Mouse (Mus musculus): ENCODE data around the gene Nol4l.

Nol4l gene

DNA sequence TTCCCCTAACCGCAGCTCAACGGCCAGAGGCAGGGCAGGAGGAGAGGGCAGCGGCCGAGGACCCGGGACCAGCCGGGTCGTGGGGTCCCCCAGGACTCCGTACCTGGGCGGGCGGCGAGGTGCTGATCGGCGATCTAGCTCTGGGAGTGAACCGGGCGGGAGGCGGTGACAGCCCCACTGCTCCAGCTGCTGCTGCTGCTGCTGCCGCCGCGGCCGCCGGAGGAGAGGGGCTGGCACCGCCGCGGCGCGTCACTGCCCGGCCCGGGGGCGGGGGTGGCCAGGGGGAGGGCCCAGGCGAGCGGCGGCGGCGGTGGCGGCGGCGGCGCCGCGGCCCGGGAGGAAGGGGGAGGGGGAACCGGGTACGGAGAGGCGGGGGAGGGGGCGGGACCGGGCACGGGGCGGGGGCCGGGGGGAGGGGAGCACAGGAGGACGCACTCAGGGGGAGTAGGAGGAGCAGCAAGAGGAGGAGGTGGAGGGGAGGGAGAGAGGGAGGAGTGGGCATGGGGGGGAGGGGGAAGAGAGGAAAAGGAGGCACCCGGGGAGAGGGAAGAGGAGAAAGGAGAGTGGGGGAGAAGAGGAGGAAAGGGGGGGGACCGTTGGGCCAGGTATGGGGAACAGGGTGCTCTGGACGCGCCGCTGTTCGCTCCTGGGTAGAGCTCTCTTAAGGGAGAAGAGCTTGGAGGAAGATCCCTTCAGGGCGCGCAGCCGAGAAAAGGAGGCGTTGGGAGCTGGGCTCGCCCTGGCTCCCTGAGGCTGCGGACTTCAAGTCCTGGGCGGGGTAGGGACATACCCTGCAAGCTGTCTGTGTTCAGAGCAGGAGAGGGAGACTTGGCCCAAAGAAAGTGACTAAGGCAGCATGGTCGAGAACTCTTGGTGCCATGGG is 85.3 kb downstream of the Nol4l start:
- DNase-seq (ENCODE audit: low read depth, low spot score), result no peak

GRCm38 (mm10) chr2:153443434-153444240 is 86.1 kb downstream of the Nol4l start:
- DNase-seq (ENCODE audit: low read depth, low spot score), result no peak

DNA sequence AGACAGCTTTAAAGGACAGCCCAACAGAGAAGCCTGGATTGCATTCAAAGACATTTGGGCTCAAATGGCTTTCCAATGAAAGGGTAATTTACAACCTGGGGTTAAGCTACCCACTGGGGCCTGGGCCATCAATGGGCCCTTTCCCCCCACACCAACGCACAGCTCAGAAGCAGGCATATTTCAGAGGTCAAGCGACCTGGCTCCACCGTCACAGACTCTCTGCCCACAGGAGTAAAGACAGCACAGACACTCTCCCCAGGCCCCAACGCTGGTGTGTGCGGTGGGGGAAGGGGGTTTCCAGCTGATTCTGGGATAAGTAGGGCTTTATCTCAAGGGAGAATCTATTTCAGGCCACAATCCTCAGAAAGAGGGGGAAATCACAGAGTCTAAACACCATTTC is 87.1 kb downstream of the Nol4l start:
- no peak for DNase-seq (ENCODE audit: low read depth, low spot score)

GRCm38 (mm10) chr2:153441228-153441627 is 88.5 kb downstream of the Nol4l start:
- no peak for DNase-seq (ENCODE audit: low read depth, low spot score)

- DNase-seq (ENCODE audit: low read depth, low spot score), result no peak
Measured at GRCm38 (mm10) chr2:153440755-153441154, 89.0 kb downstream of the Nol4l start.

DNA sequence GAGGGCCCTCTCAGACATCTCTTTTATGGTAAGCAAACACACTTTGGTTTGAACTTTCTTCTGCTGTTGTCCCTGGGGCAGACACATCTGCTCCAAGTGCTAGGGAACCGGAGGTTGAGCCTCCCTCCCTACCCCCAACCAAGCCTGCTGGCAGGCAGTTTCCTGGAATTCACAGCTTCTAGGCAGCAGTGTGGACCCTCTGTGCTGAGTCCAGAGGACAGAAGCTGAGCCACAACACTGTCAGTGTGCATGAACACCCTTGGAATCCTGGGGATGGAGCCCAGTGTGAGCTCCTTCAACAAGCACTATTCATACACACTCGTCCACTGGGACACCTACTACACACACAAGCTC is 92.5 kb downstream of the Nol4l start:
- no peak for DNase-seq (ENCODE audit: low read depth, low spot score)

DNA sequence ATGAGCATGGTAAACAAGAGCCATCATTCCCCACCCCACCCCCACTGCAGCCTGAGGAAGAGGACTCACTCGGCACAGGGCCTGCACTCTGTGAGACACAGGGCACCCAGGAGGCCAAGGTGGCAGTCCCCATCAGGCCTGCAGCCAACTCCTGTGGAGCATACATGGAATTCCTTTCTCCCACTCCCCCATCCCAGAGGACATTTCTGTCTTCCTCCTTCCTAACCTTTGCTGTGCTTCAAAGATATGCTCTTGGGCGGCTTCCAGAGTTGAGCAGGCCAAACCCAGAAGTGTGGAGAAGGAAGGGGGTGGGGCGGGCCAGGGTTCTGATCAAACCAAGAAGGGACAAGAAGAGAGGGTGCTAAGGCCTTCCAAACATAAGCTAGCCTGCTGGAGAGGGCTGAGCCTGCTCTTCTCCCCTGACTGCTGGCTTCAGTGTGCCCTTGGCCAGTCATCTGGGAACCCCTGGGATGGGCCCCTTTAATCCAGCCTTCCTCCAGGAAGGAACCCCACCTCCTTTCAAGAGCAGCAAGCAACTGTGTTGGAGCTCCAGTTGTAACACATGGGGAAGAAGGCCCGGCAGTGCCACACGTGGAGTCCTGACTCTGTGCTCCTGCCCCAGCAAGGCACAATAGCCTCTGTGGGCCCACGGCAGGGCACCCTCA is 93.0 kb downstream of the Nol4l start:
- DNase-seq (ENCODE audit: low read depth, low spot score), result no peak

- no peak for DNase-seq (ENCODE audit: low read depth, low spot score)
Measured at GRCm38 (mm10) chr2:153434880-153435831, 94.6 kb downstream of the Nol4l start.

DNA sequence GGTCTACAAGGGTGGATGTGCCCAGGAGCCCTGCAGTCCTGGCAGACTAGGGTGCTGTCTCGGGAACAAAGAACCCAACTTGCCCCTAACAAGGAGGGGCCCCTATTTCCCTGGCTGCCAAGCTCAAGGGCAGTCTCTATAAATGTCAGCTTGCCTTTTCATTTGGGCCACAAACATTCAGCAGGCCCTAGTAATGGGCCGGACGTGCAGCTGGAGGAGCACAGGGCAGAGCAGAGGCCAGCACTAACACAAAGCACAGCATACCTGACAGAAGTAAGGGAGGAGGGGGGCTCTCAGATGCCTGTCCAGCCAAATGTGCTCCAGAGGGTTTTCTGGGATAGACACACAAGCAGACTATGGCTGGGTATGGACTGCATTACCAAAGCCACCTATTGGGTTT is 95.9 kb downstream of the Nol4l start:
- no peak for DNase-seq (ENCODE audit: low read depth, low spot score)

DNA sequence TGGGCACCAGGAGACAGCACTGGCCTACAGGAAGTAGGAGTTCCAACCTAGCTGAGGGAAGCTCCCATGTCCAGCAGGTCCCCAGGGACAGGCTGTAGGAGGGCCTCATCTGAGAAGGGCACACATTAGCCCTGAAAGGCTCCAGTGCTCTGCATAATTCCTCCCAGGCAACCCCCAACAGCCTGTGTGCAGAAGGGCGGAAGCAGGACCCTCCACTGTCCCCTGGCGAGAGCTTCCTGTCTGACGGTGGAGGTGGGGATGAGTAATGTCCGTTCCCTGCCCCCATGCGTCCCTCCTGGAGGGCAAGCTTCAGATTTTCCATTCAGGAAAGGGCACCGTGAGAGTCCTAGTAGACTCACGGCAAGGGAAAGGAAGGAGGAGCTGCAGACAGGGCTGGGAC is 97.3 kb downstream of the Nol4l start:
- DNase-seq (ENCODE audit: low read depth, low spot score), result no peak

GRCm38 (mm10) chr2:153430571-153430970 is 99.2 kb downstream of the Nol4l start:
- no peak for DNase-seq (ENCODE audit: low read depth, low spot score)

DNA sequence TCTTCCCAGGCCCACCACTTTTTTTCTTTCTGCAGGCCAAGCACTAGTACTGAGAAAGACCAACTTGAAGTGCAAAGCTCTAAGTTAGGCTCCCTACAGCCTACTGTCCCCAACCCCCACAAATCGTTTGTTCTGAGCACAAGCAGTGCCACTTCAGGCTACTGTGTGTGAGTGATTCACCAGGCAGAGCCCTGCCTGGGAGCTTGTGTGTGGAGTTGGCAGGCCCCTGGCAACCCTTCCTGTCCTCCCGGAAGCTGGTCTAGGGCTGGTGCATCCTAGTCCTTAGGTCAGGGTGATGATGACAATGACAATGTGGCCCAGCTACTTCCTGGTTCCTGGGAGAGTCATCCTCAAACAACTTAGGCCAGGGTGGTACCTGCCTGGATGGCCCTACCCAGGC is 101.3 kb downstream of the Nol4l start:
- no peak for DNase-seq (ENCODE audit: low read depth, low spot score)

GRCm38 (mm10) chr2:153426931-153427330 is 102.8 kb downstream of the Nol4l start:
- no peak for DNase-seq (ENCODE audit: low read depth, low spot score)

- no peak for DNase-seq (ENCODE audit: low read depth, low spot score)
Measured at GRCm38 (mm10) chr2:153425998-153426670, 103.6 kb downstream of the Nol4l start.

GRCm38 (mm10) chr2:153425124-153425844 is 104.5 kb downstream of the Nol4l start:
- DNase-seq (ENCODE audit: low read depth, low spot score), result no peak

- no peak for DNase-seq (ENCODE audit: low read depth, low spot score)
Measured at GRCm38 (mm10) chr2:153424557-153424956, 105.2 kb downstream of the Nol4l start.

DNA sequence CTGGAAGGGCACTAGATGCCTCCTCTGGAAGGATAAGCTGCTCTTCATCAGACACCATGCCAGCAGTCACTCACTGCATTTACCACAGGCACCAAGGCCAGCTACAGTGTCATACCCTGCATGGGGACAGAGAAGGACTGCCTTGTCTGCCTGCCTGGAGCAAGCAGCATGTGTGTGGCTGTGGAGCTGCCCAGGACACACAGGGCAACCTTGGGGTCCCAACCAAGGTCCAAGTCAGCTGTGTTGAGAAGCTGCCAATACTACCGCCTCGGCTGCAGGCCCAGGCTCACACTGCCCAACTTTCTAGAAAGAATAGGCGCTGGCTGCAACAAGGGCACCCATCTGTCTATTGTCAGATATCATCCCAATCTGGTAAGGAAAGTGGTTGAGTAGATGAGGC is 106.7 kb downstream of the Nol4l start:
- DNase-seq (ENCODE audit: low read depth, low spot score), result no peak

DNA sequence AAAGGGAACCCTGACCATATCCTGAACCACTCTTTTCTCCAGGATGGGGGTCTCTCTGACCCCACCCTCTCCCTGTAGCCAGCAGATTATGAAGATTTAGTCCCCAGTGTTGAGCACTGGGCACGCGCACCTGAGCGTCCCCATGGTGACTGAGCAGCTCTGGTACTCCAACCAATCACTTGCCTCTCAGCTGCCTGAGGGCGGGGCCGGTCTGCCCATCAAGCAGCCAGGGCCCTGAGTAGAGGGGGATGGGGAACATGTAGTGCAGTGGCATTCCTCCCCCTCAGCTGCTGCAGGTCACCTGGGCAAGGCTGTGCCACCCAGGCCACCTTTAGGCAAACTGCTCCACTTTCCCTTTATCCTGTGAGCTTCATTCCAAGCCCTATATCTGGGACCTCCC is 107.7 kb downstream of the Nol4l start:
- DNase-seq (ENCODE audit: low read depth, low spot score), result no peak

- DNase-seq (ENCODE audit: low read depth, low spot score), result no peak
Measured at GRCm38 (mm10) chr2:153421233-153421632, 108.5 kb downstream of the Nol4l start.

- DNase-seq (ENCODE audit: low read depth, low spot score), result no peak
Measured at GRCm38 (mm10) chr2:153418381-153418780, 111.4 kb downstream of the Nol4l start.
